Mouse (Mus musculus) MEL (cell line): ENCODE measurements around the gene Uqcc1. TPM values are rescaled to one million over a fixed set of nuclear protein-coding genes. Genes with fewer than 3 reads are reported as not detected.

Experiments used
- DNase-seq: peaks from one replicate; pipeline ENCODE4 v3.0.0; 2011; ENCODE audit warnings: low read depth, low spot score
- H3K27ac ChIP-seq: 2 replicates; pipeline ENCODE4 v1.5.1; 2012; ENCODE audit warnings: low read depth, mild to moderate bottlenecking, control low read depth, low read length, moderate library complexity; ENCODE audit not compliant: control insufficient read depth
- H3K27me3 ChIP-seq, 2 experiments: fragments of 150-350 bp in 1 of 2; sonication (generic) in 1 of 2; 2 replicates each; pipeline ENCODE4 v1.6.1; 2012; ENCODE audit warnings: low read length in 2 of 2, mild to moderate bottlenecking in 2 of 2, improper control_type of control experiment in 1 of 2, moderate library complexity in 1 of 2; ENCODE audit not compliant: insufficient read depth in 2 of 2, control insufficient read depth in 1 of 2
- H3K36me3 ChIP-seq, 2 experiments: 2 replicates each; pipeline ENCODE4 v1.6.1; 2012 to 2014; ENCODE audit warnings: low read length in 2 of 2, improper control_type of control experiment in 1 of 2, inconsistent platforms in 1 of 2, mild to moderate bottlenecking in 1 of 2; ENCODE audit not compliant: insufficient read depth in 2 of 2, control insufficient read depth in 1 of 2
- H3K4me1 ChIP-seq, 2 experiments: fragments of 150-350 bp in 1 of 2; sonication (generic) in 1 of 2; 2 replicates each; pipeline ENCODE4 v1.6.1; 2012; ENCODE audit warnings: low read length in 2 of 2, improper control_type of control experiment in 1 of 2, mild to moderate bottlenecking in 1 of 2; ENCODE audit not compliant: insufficient read depth in 2 of 2, control insufficient read depth in 1 of 2
- H3K4me3 ChIP-seq, 2 experiments: fragments of 150-350 bp in 1 of 2; sonication (generic) in 1 of 2; 2 replicates each; pipeline ENCODE4 v1.5.1; 2012; ENCODE audit warnings: low read depth in 2 of 2, low read length in 2 of 2, mild to moderate bottlenecking in 2 of 2, moderate library complexity in 2 of 2, control low read depth in 1 of 2, improper control_type of control experiment in 1 of 2; ENCODE audit not compliant: control insufficient read depth in 1 of 2, insufficient read depth in 1 of 2
- H3K79me2 ChIP-seq: 2 replicates; pipeline ENCODE4 v1.6.1; 2012; ENCODE audit warnings: mild to moderate bottlenecking, low read length, moderate library complexity; ENCODE audit not compliant: control insufficient read depth, poor library complexity, insufficient read depth
- H3K9ac ChIP-seq: 2 replicates; pipeline ENCODE4 v1.6.1; 2012; ENCODE audit warnings: low read depth, mild to moderate bottlenecking, control low read depth, low read length, moderate library complexity; ENCODE audit not compliant: control insufficient read depth, poor library complexity, severe bottlenecking
- H3K9me3 ChIP-seq: fragments of 150-350 bp; sonication (generic); replicated peaks from 2 replicates; pipeline ENCODE4 v1.6.1; 2012; ENCODE audit warnings: mild to moderate bottlenecking, low read length, improper control_type of control experiment, moderate library complexity; ENCODE audit not compliant: insufficient read depth
- BHLHE40 ChIP-seq: IDR thresholded peaks from 2 replicates; pipeline ENCODE4 v1.6.1; 2012; ENCODE audit warnings: low read depth, mild to moderate bottlenecking, inconsistent platforms, low read length, improper control_type of control experiment, borderline replicate concordance
- CHD2 ChIP-seq: IDR thresholded peaks from 2 replicates; pipeline ENCODE4 v1.6.1; 2011; ENCODE audit warnings: low read length, improper control_type of control experiment
- CTCF ChIP-seq, 3 experiments: IDR thresholded peaks in 2 of 3; conservative IDR thresholded peaks in 1 of 3; 2 replicates each; pipeline ENCODE4 v1.5.1; 2011 to 2012; ENCODE audit warnings: low read length in 3 of 3, low read depth in 2 of 3, mild to moderate bottlenecking in 2 of 3, improper control_type of control experiment in 1 of 3, inconsistent platforms in 1 of 3, mixed read lengths in 1 of 3, moderate library complexity in 1 of 3; ENCODE audit not compliant: control insufficient read depth in 1 of 3, insufficient read depth in 1 of 3, poor library complexity in 1 of 3, severe bottlenecking in 1 of 3
- E2F4 ChIP-seq: IDR thresholded peaks from 2 replicates; pipeline ENCODE4 v1.6.1; 2011; ENCODE audit warnings: low read depth, low read length, improper control_type of control experiment, borderline replicate concordance
- ELF1 ChIP-seq: IDR thresholded peaks from 2 replicates; pipeline ENCODE4 v1.6.1; 2014; ENCODE audit warnings: low read depth, mild to moderate bottlenecking, inconsistent platforms, low read length, improper control_type of control experiment, moderate library complexity
- EP300 ChIP-seq, 2 experiments: IDR thresholded peaks; 2 replicates each; pipeline ENCODE4 v1.6.1; 2011; ENCODE audit warnings: improper control_type of control experiment in 2 of 2, low read length in 2 of 2, low read depth in 1 of 2, mild to moderate bottlenecking in 1 of 2
- ETS1 ChIP-seq: IDR thresholded peaks from 2 replicates; pipeline ENCODE4 v1.6.1; 2012; ENCODE audit warnings: low read depth, mild to moderate bottlenecking, inconsistent platforms, low read length, improper control_type of control experiment, moderate library complexity
- GABPA ChIP-seq: IDR thresholded peaks from 2 replicates; pipeline ENCODE4 v1.6.1; 2012; ENCODE audit warnings: low read depth, mild to moderate bottlenecking, inconsistent platforms, low read length, improper control_type of control experiment, moderate library complexity
- GATA1 ChIP-seq: IDR thresholded peaks from 2 replicates; pipeline ENCODE4 v1.6.1; 2011; ENCODE audit warnings: low read depth, low read length, improper control_type of control experiment
- HCFC1 ChIP-seq: IDR thresholded peaks from 2 replicates; pipeline ENCODE4 v1.6.1; 2012; ENCODE audit warnings: low read depth, mild to moderate bottlenecking, inconsistent platforms, low read length, improper control_type of control experiment, moderate library complexity
- JUND ChIP-seq: IDR thresholded peaks from 2 replicates; pipeline ENCODE4 v1.6.1; 2011; ENCODE audit warnings: low read depth, mild to moderate bottlenecking, improper control_type of control experiment, low read length
- KAT2A ChIP-seq: conservative IDR thresholded peaks from 2 replicates; pipeline ENCODE4 v1.6.1; 2012; ENCODE audit warnings: low read depth, low read length, improper control_type of control experiment, inconsistent platforms
- MAFK ChIP-seq: IDR thresholded peaks from 2 replicates; pipeline ENCODE4 v1.6.1; 2011; ENCODE audit warnings: low read depth, mild to moderate bottlenecking, low read length, improper control_type of control experiment, borderline replicate concordance
- MAX ChIP-seq: IDR thresholded peaks from 2 replicates; pipeline ENCODE4 v1.6.1; 2011; ENCODE audit warnings: low read length, improper control_type of control experiment
- MAZ ChIP-seq: IDR thresholded peaks from 2 replicates; pipeline ENCODE4 v1.6.1; 2012; ENCODE audit warnings: low read depth, mild to moderate bottlenecking, inconsistent platforms, low read length, improper control_type of control experiment
- MEF2A ChIP-seq: IDR thresholded peaks from 2 replicates; pipeline ENCODE4 v1.6.1; 2014; ENCODE audit warnings: low read depth, mild to moderate bottlenecking, inconsistent platforms, low read length, improper control_type of control experiment; ENCODE audit not compliant: poor library complexity, insufficient replicate concordance, severe bottlenecking; ENCODE audit errors: extremely low read depth
- MXI1 ChIP-seq: IDR thresholded peaks from 2 replicates; pipeline ENCODE4 v1.6.1; 2011; ENCODE audit warnings: mild to moderate bottlenecking, low read depth, low read length, improper control_type of control experiment
- MYB ChIP-seq: IDR thresholded peaks from 2 replicates; pipeline ENCODE4 v1.6.1; 2011; ENCODE audit warnings: mild to moderate bottlenecking, low read depth, low read length, improper control_type of control experiment
- NRF1 ChIP-seq: IDR thresholded peaks from 2 replicates; pipeline ENCODE4 v1.6.1; 2014; ENCODE audit warnings: low read depth, mild to moderate bottlenecking, inconsistent platforms, low read length, improper control_type of control experiment, moderate library complexity; ENCODE audit not compliant: poor library complexity, insufficient read depth, severe bottlenecking
- POLR2A ChIP-seq, 2 experiments: IDR thresholded peaks; 2 replicates each; pipeline ENCODE4 v1.6.1; 2011 to 2012; ENCODE audit warnings: low read length in 2 of 2, mild to moderate bottlenecking in 2 of 2, control low read depth in 1 of 2, improper control_type of control experiment in 1 of 2, low read depth in 1 of 2, moderate library complexity in 1 of 2; ENCODE audit not compliant: control insufficient read depth in 1 of 2, insufficient read depth in 1 of 2, poor library complexity in 1 of 2
- POLR2AphosphoS5 ChIP-seq: IDR thresholded peaks from 2 replicates; pipeline ENCODE4 v1.6.1; 2012; ENCODE audit warnings: low read depth, borderline replicate concordance, mild to moderate bottlenecking, inconsistent platforms, low read length, moderate library complexity, mixed read lengths
- RAD21 ChIP-seq: IDR thresholded peaks from 2 replicates; pipeline ENCODE4 v1.6.1; 2011; ENCODE audit warnings: mild to moderate bottlenecking, low read depth, low read length, improper control_type of control experiment
- RCOR1 ChIP-seq: IDR thresholded peaks from 2 replicates; pipeline ENCODE4 v1.6.1; 2012; ENCODE audit warnings: low read depth, mild to moderate bottlenecking, inconsistent platforms, low read length, improper control_type of control experiment
- SIN3A ChIP-seq: IDR thresholded peaks from 2 replicates; pipeline ENCODE4 v1.6.1; 2012; ENCODE audit warnings: low read length, improper control_type of control experiment, inconsistent platforms
- SMC3 ChIP-seq: IDR thresholded peaks from 2 replicates; pipeline ENCODE4 v1.6.1; 2011; ENCODE audit warnings: low read depth, low read length, improper control_type of control experiment
- TAL1 ChIP-seq: IDR thresholded peaks from 2 replicates; pipeline ENCODE4 v1.6.1; 2012; ENCODE audit warnings: mild to moderate bottlenecking, inconsistent platforms, low read length, moderate library complexity, mixed read lengths
- TBP ChIP-seq: IDR thresholded peaks from 2 replicates; pipeline ENCODE4 v1.8.0; 2011; ENCODE audit warnings: low read depth, low read length, improper control_type of control experiment
- TCF12 ChIP-seq: IDR thresholded peaks from 2 replicates; pipeline ENCODE4 v1.6.1; 2014; ENCODE audit warnings: low read depth, mild to moderate bottlenecking, inconsistent platforms, low read length, improper control_type of control experiment, moderate library complexity
- UBTF ChIP-seq: IDR thresholded peaks from 2 replicates; pipeline ENCODE4 v1.6.1; 2012; ENCODE audit warnings: low read depth, mild to moderate bottlenecking, inconsistent platforms, low read length, improper control_type of control experiment, moderate library complexity, borderline replicate concordance; ENCODE audit not compliant: insufficient read depth
- USF1 ChIP-seq: IDR thresholded peaks from 2 replicates; pipeline ENCODE4 v1.6.1; 2014; ENCODE audit warnings: low read depth, mild to moderate bottlenecking, inconsistent platforms, low read length, improper control_type of control experiment, moderate library complexity
- USF2 ChIP-seq, 2 experiments: IDR thresholded peaks; 2 replicates each; pipeline ENCODE4 v1.6.1; 2011 to 2012; ENCODE audit warnings: improper control_type of control experiment in 2 of 2, low read length in 2 of 2, borderline replicate concordance in 1 of 2, inconsistent platforms in 1 of 2, low read depth in 1 of 2, mild to moderate bottlenecking in 1 of 2; ENCODE audit not compliant: insufficient read depth in 1 of 2
- ZC3H11A ChIP-seq: IDR thresholded peaks from 2 replicates; pipeline ENCODE4 v1.6.1; 2012; ENCODE audit warnings: low read depth, mild to moderate bottlenecking, inconsistent platforms, low read length, improper control_type of control experiment
- ZMIZ1 ChIP-seq: IDR thresholded peaks from 2 replicates; pipeline ENCODE4 v1.6.1; 2012; ENCODE audit warnings: low read depth, mild to moderate bottlenecking, inconsistent platforms, low read length, improper control_type of control experiment, moderate library complexity
- polyA plus RNA-seq, 2 experiments: library from polyadenylated mRNA; stranded (reverse) in 1 of 2; unstranded in 1 of 2; fragments of >175 nt in 1 of 2; fragments of >200 nt in 1 of 2; gene quantifications; 2 replicates each; pipeline versions ENCODE4 v1.2.1 to v1.2.4; 2012; ENCODE audit warnings: low replicate concordance in 2 of 2, low read depth in 1 of 2; ENCODE audit not compliant: insufficient read length in 2 of 2, insufficient read depth in 1 of 2, missing spikeins in 1 of 2
- total RNA-seq: library from RNA; depleted of rRNA; stranded (reverse); fragments of 300-350 nt; gene quantifications from 2 replicates; pipeline ENCODE4 v1.2.3, GENCODE M21; 2012

Uqcc1 gene
- total and polyA plus RNA-seq, 3 experiments = 61.0 to 83.1 TPM; not detected in 1

GRCm38 (mm10) chr2:155811821-155812396, 118.2 kb downstream of the Uqcc1 start:
- no peaks in the 10 kb centered on the region for H3K79me2 ChIP-seq
- H3K4me3 ChIP-seq = no peak overlapping the region
- DNase-seq = peak; percentile 82
- TF ChIP-seq HCFC1 (no peak), E2F4 (no peak), JUND (no peak), CTCF (IDR thresholded peaks at IDR 0.05 in 2 of 3, conservative IDR thresholded peaks at IDR 0.05 in 1 of 3; ENCODE audit: control insufficient read depth in 1 of 3, insufficient read depth in 1 of 3, low read depth in 2 of 3, low read length in 3 of 3, poor library complexity in 1 of 3, severe bottlenecking in 1 of 3) (peak; percentile 89 to 98 (median 95)), ETS1 (no peak), RAD21 (peak; percentile 78), MAX (no peak), ZMIZ1 (no peak), GABPA (no peak), NRF1 (0 out of 2 replicates have a peak, but pooled peaks have one; percentile 40), CHD2 (no peak), TBP (no peak), ZC3H11A (peak; percentile 55), MXI1 (no peak), UBTF (no peak), POLR2AphosphoS5 (no peak), SMC3 (peak; percentile 80), MAZ (no peak), BHLHE40 (no peak), USF1 (no peak), TAL1 (no peak), EP300 (IDR thresholded peaks at IDR 0.05; ENCODE audit: low read depth in 1 of 2, low read length in 2 of 2) (no peak), KAT2A (no peak), TCF12 (no peak), MEF2A (no peak), USF2 (IDR thresholded peaks at IDR 0.05; ENCODE audit: borderline replicate concordance in 1 of 2, insufficient read depth in 1 of 2, low read depth in 1 of 2, low read length in 2 of 2) (no peak), POLR2A (IDR thresholded peaks at IDR 0.05; ENCODE audit: control insufficient read depth in 1 of 2, insufficient read depth in 1 of 2, low read depth in 1 of 2, low read length in 2 of 2, poor library complexity in 1 of 2) (no peak), GATA1 (no peak), RCOR1 (no peak), MYB (no peak), SIN3A (peak; percentile 24; the same call in 1 of the 2 replicates), ELF1 (no peak), MAFK (no peak)
- TF ChIP-seq, all 39 proteins: peak for 6
- no peaks in the 10 kb centered on the region for H3K9me3 ChIP-seq
- peaks cover 0 to 2% of the 10 kb centered on the region in 2 experiments; a peak in 1 of 4 replicates for H3K36me3 ChIP-seq
- peaks cover 0 to 4% of the 10 kb centered on the region in 2 experiments; a peak in 2 of 4 replicates for H3K4me1 ChIP-seq
- 0 out of 2 replicates have a peak overlapping the region, but pooled peaks have one; percentile 1 for H3K9ac ChIP-seq
- H3K27ac ChIP-seq = no peak overlapping the region
- no peaks in the 10 kb centered on the region for H3K27me3 ChIP-seq
